Mouse (Mus musculus) kidney, postnatal 25 days (tissue): Measurements from ENCODE around the gene Rbms3.

Experiments
- DNase-seq, 2 experiments: peaks; one replicate each; pipeline ENCODE4 v3.0.0; 2021; ENCODE audit warnings: mixed read lengths in 2 of 2

Rbms3 gene

GRCm38 (mm10) chr9:117629771-117630170, at the start of gene Rbms3:
Gene Rbms3, minus strand, starts transcription at chr9:117629913.
- no peak for DNase-seq

- DNase-seq, result no peak
Observed at GRCm38 (mm10) chr9:117673311-117673710, 43.6 kb upstream of the Rbms3 start.

- DNase-seq, result no peak
Observed at GRCm38 (mm10) chr9:117654626-117655025, 24.9 kb upstream of the Rbms3 start.

- DNase-seq, result no peak
Observed at GRCm38 (mm10) chr9:117653641-117654040, 23.9 kb upstream of the Rbms3 start.

- no peak for DNase-seq
Observed at GRCm38 (mm10) chr9:117646131-117646530, 16.4 kb upstream of the Rbms3 start.

GRCm38 (mm10) chr9:117641090-117641782, 11.5 kb upstream of the Rbms3 start:
- no peak for DNase-seq

GRCm38 (mm10) chr9:117638623-117639185, 9.0 kb upstream of the Rbms3 start:
- no peak for DNase-seq

- DNase-seq, result no peak
Observed at GRCm38 (mm10) chr9:117636492-117636891, 6.8 kb upstream of the Rbms3 start.

- DNase-seq, result no peak
Observed at GRCm38 (mm10) chr9:117627173-117627572, 2.5 kb downstream of the Rbms3 start.

GRCm38 (mm10) chr9:117600781-117601180, 28.9 kb downstream of the Rbms3 start:
- DNase-seq, result no peak

GRCm38 (mm10) chr9:117599341-117599740, 30.4 kb downstream of the Rbms3 start:
- no peak for DNase-seq

- DNase-seq, result no peak
Observed at GRCm38 (mm10) chr9:117596162-117596561, 33.6 kb downstream of the Rbms3 start.

GRCm38 (mm10) chr9:117585345-117585744, 44.4 kb downstream of the Rbms3 start:
- no peak for DNase-seq

GRCm38 (mm10) chr9:117583638-117584037, 46.1 kb downstream of the Rbms3 start:
- peak in 1 of 2 experiments; percentile 20 for DNase-seq

GRCm38 (mm10) chr9:117582591-117582990, 47.1 kb downstream of the Rbms3 start:
- DNase-seq, result no peak

GRCm38 (mm10) chr9:117571186-117571855, 58.4 kb downstream of the Rbms3 start:
- DNase-seq, result no peak

- DNase-seq, result no peak
Observed at GRCm38 (mm10) chr9:117570240-117570821, 59.4 kb downstream of the Rbms3 start.

GRCm38 (mm10) chr9:117566293-117566692, 63.4 kb downstream of the Rbms3 start:
- DNase-seq, result peak in 1 of 2 experiments; percentile 16

- DNase-seq, result no peak
Observed at GRCm38 (mm10) chr9:117558562-117558961, 71.2 kb downstream of the Rbms3 start.

GRCm38 (mm10) chr9:117554356-117554755, 75.4 kb downstream of the Rbms3 start:
- DNase-seq, result no peak

GRCm38 (mm10) chr9:117529281-117529680, 100.4 kb downstream of the Rbms3 start:
- DNase-seq, result no peak

- DNase-seq, result no peak
Observed at GRCm38 (mm10) chr9:117508941-117509340, 120.8 kb downstream of the Rbms3 start.

GRCm38 (mm10) chr9:117491866-117492265, 137.8 kb downstream of the Rbms3 start:
- DNase-seq, result no peak

- peak in 1 of 2 experiments; percentile 23 for DNase-seq
Observed at GRCm38 (mm10) chr9:117484396-117484795, 145.3 kb downstream of the Rbms3 start.
